Mouse (Mus musculus): Measurements from ENCODE around the gene Slc35b4. TPM values are rescaled to one million over a fixed set of nuclear protein-coding genes. Genes with fewer than 3 reads are reported as not detected.

The Slc35b4 gene
- polyA plus RNA-seq, 1 experiment, result 23.5 TPM

DNA sequence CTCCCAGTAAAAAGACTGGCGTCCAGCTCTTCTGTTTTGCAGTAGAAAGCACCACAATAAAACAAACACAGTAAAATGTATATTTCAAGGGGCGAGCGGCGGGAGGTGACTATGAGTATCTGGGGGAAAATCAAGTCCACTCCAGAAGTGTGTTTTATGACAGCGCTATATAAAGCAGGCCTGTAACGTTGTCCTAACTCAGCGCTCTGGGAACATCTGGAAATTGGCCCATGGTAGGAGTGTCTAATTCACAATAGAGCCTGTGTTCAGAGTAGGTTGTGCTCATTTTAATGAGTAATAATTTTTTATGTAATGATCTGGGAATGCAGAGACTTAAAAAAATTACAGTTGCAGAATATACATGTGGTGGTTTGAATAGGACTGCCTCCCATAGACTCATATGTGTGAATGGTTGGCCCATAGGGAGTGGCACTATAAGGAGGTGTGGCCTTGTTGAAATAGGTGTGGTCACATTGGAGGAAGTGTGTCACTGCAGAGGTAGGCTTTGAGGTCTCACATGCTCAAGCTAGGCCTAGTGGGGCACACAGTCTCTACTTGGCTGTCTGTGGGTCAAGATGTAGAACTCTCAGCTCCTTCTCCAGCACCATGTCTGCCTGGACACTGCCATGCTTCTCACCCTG, 60.0 kb downstream of the Slc35b4 start:
- Histone ChIP-seq H3K4me3 (ENCODE audit: insufficient read depth, poor library complexity, severe bottlenecking) (no peak overlapping the region), H3K27me3 (ENCODE audit: control insufficient read depth, insufficient read depth, insufficient read length) (peaks cover 8% of the 10 kb centered on the region), H3K79me2 (ENCODE audit: control insufficient read depth, insufficient read depth) (no peaks in the 10 kb centered on the region), H3K79me3 (ENCODE audit: low read depth) (no peaks in the 10 kb centered on the region), H3ac (ENCODE audit: control insufficient read depth, insufficient read length, low read depth) (no peak overlapping the region), H3K36me3 (ENCODE audit: control insufficient read depth, insufficient read depth) (no peaks in the 10 kb centered on the region)
- no peak for TF ChIP-seq CTCF (IDR thresholded peaks at IDR 0.05; ENCODE audit: control insufficient read depth, insufficient read depth, insufficient read length)
- no peak for TF ChIP-seq MYOG (IDR thresholded peaks at IDR 0.05; ENCODE audit: control insufficient read depth, extremely low read depth, insufficient read length)
- TF ChIP-seq MYOD1 (IDR thresholded peaks at IDR 0.05; ENCODE audit: control insufficient read depth, insufficient read length, low read depth), result no peak
- TF ChIP-seq CEBPB (IDR thresholded peaks at IDR 0.05; ENCODE audit: low read depth), result no peak
- no peak for TF ChIP-seq MAX (IDR thresholded peaks at IDR 0.05)
- TF ChIP-seq USF1 (IDR thresholded peaks at IDR 0.05; ENCODE audit: low read depth), result no peak
- no peak for TF ChIP-seq FOSL1 (IDR thresholded peaks at IDR 0.05; ENCODE audit: insufficient read depth, low read length, poor library complexity, severe bottlenecking)

DNA sequence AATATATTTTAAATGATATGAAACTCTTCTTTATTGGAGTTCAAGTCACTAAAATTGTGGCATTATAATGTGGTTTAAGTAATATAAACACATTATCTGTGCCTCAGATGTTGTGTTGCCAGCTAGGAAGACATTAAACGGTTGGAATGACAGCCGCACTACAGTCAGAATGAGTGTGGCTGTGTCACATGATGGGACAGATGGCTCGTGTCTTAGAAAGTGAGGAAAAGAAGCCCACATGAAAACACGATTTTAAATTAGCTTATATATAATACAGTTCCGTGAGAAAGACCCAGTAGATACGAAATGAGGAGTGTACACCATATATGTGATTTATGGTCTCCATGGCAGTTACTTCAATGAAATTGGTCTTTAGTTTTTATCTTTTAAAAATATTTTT, 65.5 kb downstream of the Slc35b4 start:
- Histone ChIP-seq H3K27me3 (ENCODE audit: control insufficient read depth, insufficient read depth, insufficient read length) (no peaks in the 10 kb centered on the region), H3K36me3 (ENCODE audit: control insufficient read depth, insufficient read depth) (no peaks in the 10 kb centered on the region), H3ac (ENCODE audit: control insufficient read depth, insufficient read length, low read depth) (no peak overlapping the region), H3K4me3 (ENCODE audit: insufficient read depth, poor library complexity, severe bottlenecking) (no peak overlapping the region), H3K79me3 (ENCODE audit: low read depth) (no peaks in the 10 kb centered on the region), H3K79me2 (ENCODE audit: control insufficient read depth, insufficient read depth) (no peaks in the 10 kb centered on the region)
- TF ChIP-seq MAX (IDR thresholded peaks at IDR 0.05), result no peak
- no peak for TF ChIP-seq USF1 (IDR thresholded peaks at IDR 0.05; ENCODE audit: low read depth)
- TF ChIP-seq CEBPB (IDR thresholded peaks at IDR 0.05; ENCODE audit: low read depth), result no peak
- no peak for TF ChIP-seq FOSL1 (IDR thresholded peaks at IDR 0.05; ENCODE audit: insufficient read depth, low read length, poor library complexity, severe bottlenecking)
- no peak for TF ChIP-seq MYOD1 (IDR thresholded peaks at IDR 0.05; ENCODE audit: control insufficient read depth, insufficient read length, low read depth)
- TF ChIP-seq MYOG (IDR thresholded peaks at IDR 0.05; ENCODE audit: control insufficient read depth, extremely low read depth, insufficient read length), result no peak
- TF ChIP-seq CTCF (IDR thresholded peaks at IDR 0.05; ENCODE audit: control insufficient read depth, insufficient read depth, insufficient read length), result no peak

DNA sequence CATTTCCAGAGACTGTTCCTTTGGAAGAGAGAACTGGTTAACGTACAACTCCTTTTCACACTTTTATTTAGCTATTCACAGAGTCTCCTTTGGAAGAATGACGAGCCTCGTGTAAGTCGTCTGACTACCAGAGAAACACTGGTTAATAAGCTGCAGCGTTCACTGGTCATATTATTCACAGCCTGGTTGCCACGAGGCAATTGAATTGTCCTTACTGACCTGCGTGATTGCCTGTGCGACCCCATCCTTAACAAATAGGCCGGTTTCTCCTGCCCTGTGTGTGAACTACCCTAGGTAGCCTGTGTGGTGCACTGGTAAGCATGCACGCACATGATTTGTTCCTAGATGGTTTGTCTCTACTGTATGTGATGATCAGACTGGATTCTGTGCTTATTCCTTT, 66.3 kb downstream of the Slc35b4 start:
- no peak overlapping the region for H3ac ChIP-seq (ENCODE audit: control insufficient read depth, insufficient read length, low read depth)
- H3K27me3 ChIP-seq (ENCODE audit: control insufficient read depth, insufficient read depth, insufficient read length), result peaks cover 3% of the 10 kb centered on the region
- no peaks in the 10 kb centered on the region for H3K79me3 ChIP-seq (ENCODE audit: low read depth)
- no peak for TF ChIP-seq MYOD1 (IDR thresholded peaks at IDR 0.05; ENCODE audit: control insufficient read depth, insufficient read length, low read depth)
- TF ChIP-seq MAX (IDR thresholded peaks at IDR 0.05), result no peak
- no peak for TF ChIP-seq CTCF (IDR thresholded peaks at IDR 0.05; ENCODE audit: control insufficient read depth, insufficient read depth, insufficient read length)
- TF ChIP-seq USF1 (IDR thresholded peaks at IDR 0.05; ENCODE audit: low read depth), result no peak
- no peak for TF ChIP-seq FOSL1 (IDR thresholded peaks at IDR 0.05; ENCODE audit: insufficient read depth, low read length, poor library complexity, severe bottlenecking)
- TF ChIP-seq MYOG (IDR thresholded peaks at IDR 0.05; ENCODE audit: control insufficient read depth, extremely low read depth, insufficient read length), result no peak
- no peak for TF ChIP-seq CEBPB (IDR thresholded peaks at IDR 0.05; ENCODE audit: low read depth)
- H3K4me3 ChIP-seq (ENCODE audit: insufficient read depth, poor library complexity, severe bottlenecking), result no peak overlapping the region
- H3K79me2 ChIP-seq (ENCODE audit: control insufficient read depth, insufficient read depth), result no peaks in the 10 kb centered on the region
- H3K36me3 ChIP-seq (ENCODE audit: control insufficient read depth, insufficient read depth), result no peaks in the 10 kb centered on the region

Other genes starting within 250 kb of the Slc35b4 start
- 0.32 TPM for gene Lrguk, start 147.7 kb downstream of the Slc35b4 start, polyA plus RNA-seq (2012; fragmentation: generic; extraction: Trizol)
- 455 TPM for gene Akr1b3, start 140.4 kb upstream of the Slc35b4 start, polyA plus RNA-seq (2012; fragmentation: generic; extraction: Trizol)
- 95.1 TPM for gene Akr1b8, start 177.0 kb upstream of the Slc35b4 start, polyA plus RNA-seq (2012; fragmentation: generic; extraction: Trizol)
- 15.3 TPM for gene Akr1b10, start 207.1 kb upstream of the Slc35b4 start, polyA plus RNA-seq (2012; fragmentation: generic; extraction: Trizol)
- 0.02 TPM for gene Akr1b7, start 235.2 kb upstream of the Slc35b4 start, polyA plus RNA-seq (2012; fragmentation: generic; extraction: Trizol)

Measured in C2C12 (cell line).